Mouse (Mus musculus) embryonic fibroblast, embryonic 13.5 days (primary cell): ENCODE data around the gene Ggt7.
"Not testable (repeated sequence)": the region's sequence is repeated elsewhere in the genome, so short reads cannot be mapped to it uniquely, and the experiment has no call there.

Experiments used
- CTCF ChIP-seq: IDR thresholded peaks from 2 replicates; pipeline ENCODE4 v1.5.1; 2011; ENCODE audit warnings: mild to moderate bottlenecking, control low read depth, low read length, moderate library complexity, borderline replicate concordance; ENCODE audit not compliant: insufficient read depth
- POLR2A ChIP-seq: IDR thresholded peaks from 2 replicates; pipeline ENCODE4 v1.6.1; 2011; ENCODE audit warnings: low read depth, mild to moderate bottlenecking, control low read depth, low read length, moderate library complexity

GRCm38 (mm10) chr2:155538463-155539057 lies 20.5 kb upstream of the Ggt7 start:
- TF ChIP-seq CTCF, POLR2A: not testable (repeated sequence)
